Mouse (Mus musculus): ENCODE measurements at regions not wholly inside any gene's neighbourhood (a gene's known extent, or its start where the extent isn't known, plus 50 kb on each side); places are given as distances from the start of the nearest gene placed in this dataset.
A peak's percentile ranks its signal among the peaks of the same experiment; 100 is the strongest.

DNA sequence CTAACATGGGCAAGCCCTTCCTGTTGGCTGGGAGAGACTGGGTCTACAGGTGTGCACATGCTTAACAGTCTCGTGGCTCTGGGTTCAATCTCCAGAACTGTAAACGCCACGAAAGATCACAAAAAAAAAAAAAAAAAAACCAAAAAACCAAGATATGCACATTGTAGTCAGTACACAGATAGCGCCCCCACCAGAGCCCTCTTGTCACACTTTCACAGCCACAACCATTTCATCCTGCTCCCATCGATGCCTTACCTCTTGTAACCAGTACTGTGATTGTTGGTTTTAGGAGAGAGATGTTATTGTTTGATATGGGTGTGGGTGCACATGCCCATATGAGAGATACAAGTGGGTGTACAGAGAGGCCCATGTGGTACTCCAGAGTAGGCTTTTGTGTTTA is 154.5 kb downstream of the Tmem17 start:
- no peak for TF ChIP-seq CTCF (IDR thresholded peaks at IDR 0.05; ENCODE audit: extremely low read depth, insufficient read length, insufficient replicate concordance, low read depth, low read length)
- TF ChIP-seq POLR2A (IDR thresholded peaks at IDR 0.05; ENCODE audit: low read depth, low read length), result no peak

GRCm38 (mm10) chr11:22668220-22668619 is 156.3 kb downstream of the Tmem17 start:
- Histone ChIP-seq H3K4me3 (ENCODE audit: low read depth, low read length) (no peak overlapping the region), H3K27me3 (ENCODE audit: control insufficient read depth, insufficient read depth, low read length) (no peaks in the 10 kb centered on the region), H3K27ac (ENCODE audit: insufficient read depth, low read depth, low read length) (no peak overlapping the region), H3K36me3 (ENCODE audit: control insufficient read depth, insufficient read depth, low read length) (no peaks in the 10 kb centered on the region), H3K4me1 (ENCODE audit: control insufficient read depth, insufficient read depth, insufficient read length, low read length) (peaks cover 3% of the 10 kb centered on the region; the same call in 1 of the 2 replicates)
- TF ChIP-seq CTCF (IDR thresholded peaks at IDR 0.05; ENCODE audit: extremely low read depth, insufficient read length, insufficient replicate concordance, low read depth, low read length) (no peak), POLR2A (IDR thresholded peaks at IDR 0.05; ENCODE audit: low read depth, low read length) (no peak)
- WGBS, result 21% methylated on average over 2 of the region's 2 CpGs

More for the DNA sequence above, 154.5 kb downstream of the Tmem17 start:
- H3K36me3 ChIP-seq (ENCODE audit: control insufficient read depth, insufficient read depth, low read length), result no peaks in the 10 kb centered on the region
- WGBS, result 62% methylated on average over 5 of the region's 5 CpGs
- no peaks in the 10 kb centered on the region for H3K27me3 ChIP-seq (ENCODE audit: control insufficient read depth, insufficient read depth, low read length)
- H3K4me3 ChIP-seq (ENCODE audit: low read depth, low read length), result no peak overlapping the region
- no peak overlapping the region for H3K27ac ChIP-seq (ENCODE audit: insufficient read depth, low read depth, low read length)
- peaks cover 7% of the 10 kb centered on the region; the same call in 1 of the 2 replicates for H3K4me1 ChIP-seq (ENCODE audit: control insufficient read depth, insufficient read depth, insufficient read length, low read length)

GRCm38 (mm10) chr11:22669267-22669666 is 157.4 kb downstream of the Tmem17 start:
- Histone ChIP-seq H3K4me3 (ENCODE audit: low read depth, low read length) (no peak overlapping the region), H3K4me1 (ENCODE audit: control insufficient read depth, insufficient read depth, insufficient read length, low read length) (peaks cover 3% of the 10 kb centered on the region; the same call in 1 of the 2 replicates), H3K27me3 (ENCODE audit: control insufficient read depth, insufficient read depth, low read length) (no peaks in the 10 kb centered on the region), H3K27ac (ENCODE audit: insufficient read depth, low read depth, low read length) (no peak overlapping the region), H3K36me3 (ENCODE audit: control insufficient read depth, insufficient read depth, low read length) (no peaks in the 10 kb centered on the region)
- 61% methylated on average over 4 of the region's 4 CpGs for WGBS
- no peak for TF ChIP-seq POLR2A (IDR thresholded peaks at IDR 0.05; ENCODE audit: low read depth, low read length)
- TF ChIP-seq CTCF (IDR thresholded peaks at IDR 0.05; ENCODE audit: extremely low read depth, insufficient read length, insufficient replicate concordance, low read depth, low read length), result no peak

DNA sequence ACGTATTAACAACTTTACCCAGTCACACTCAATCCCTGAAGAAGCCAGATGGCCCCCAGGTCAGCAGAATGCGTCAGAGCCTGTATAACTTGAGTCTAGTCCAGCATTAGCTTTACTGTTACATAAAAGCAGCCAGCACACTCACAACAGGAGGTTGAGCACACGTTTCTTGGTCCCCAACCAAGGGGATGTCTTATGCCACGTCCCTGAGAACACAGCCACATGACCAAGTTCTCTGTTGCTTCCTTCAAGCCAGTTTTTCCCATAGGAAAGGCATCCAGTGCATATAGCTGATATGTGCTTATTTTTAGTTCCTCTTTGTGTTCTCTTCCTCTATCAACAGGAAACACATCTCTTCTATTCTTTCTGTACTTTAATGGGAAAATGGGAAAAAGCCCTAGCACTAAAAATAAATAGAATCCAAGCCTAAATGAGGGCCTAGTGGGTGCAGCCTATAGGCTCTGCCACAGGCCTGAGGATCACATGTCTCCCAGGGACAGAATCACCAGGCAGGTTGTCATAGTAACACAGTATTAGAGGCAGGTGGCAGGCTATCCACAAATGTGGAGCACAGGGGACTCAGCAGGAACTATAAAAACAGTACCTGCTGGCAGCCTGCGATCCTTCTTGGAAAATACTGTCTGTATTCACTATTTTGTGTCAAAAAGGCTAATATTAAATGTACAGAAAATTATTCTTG is 160.1 kb downstream of the Tmem17 start:
- no peaks in the 10 kb centered on the region for H3K36me3 ChIP-seq (ENCODE audit: control insufficient read depth, insufficient read depth, low read length)
- no peak overlapping the region for H3K4me3 ChIP-seq (ENCODE audit: low read depth, low read length)
- no peak overlapping the region for H3K27ac ChIP-seq (ENCODE audit: insufficient read depth, low read depth, low read length)
- TF ChIP-seq CTCF (IDR thresholded peaks at IDR 0.05; ENCODE audit: extremely low read depth, insufficient read length, insufficient replicate concordance, low read depth, low read length), result no peak
- TF ChIP-seq POLR2A (IDR thresholded peaks at IDR 0.05; ENCODE audit: low read depth, low read length), result no peak
- H3K4me1 ChIP-seq (ENCODE audit: control insufficient read depth, insufficient read depth, insufficient read length, low read length), result no peaks in the 10 kb centered on the region
- no peaks in the 10 kb centered on the region for H3K27me3 ChIP-seq (ENCODE audit: control insufficient read depth, insufficient read depth, low read length)
- 67% methylated on average over 5 of the region's 5 CpGs for WGBS

GRCm38 (mm10) chr11:22675047-22675446 is 163.2 kb downstream of the Tmem17 start:
- no peak overlapping the region for H3K4me3 ChIP-seq (ENCODE audit: low read depth, low read length)
- no peaks in the 10 kb centered on the region for H3K4me1 ChIP-seq (ENCODE audit: control insufficient read depth, insufficient read depth, insufficient read length, low read length)
- H3K27me3 ChIP-seq (ENCODE audit: control insufficient read depth, insufficient read depth, low read length), result no peaks in the 10 kb centered on the region
- no peaks in the 10 kb centered on the region for H3K36me3 ChIP-seq (ENCODE audit: control insufficient read depth, insufficient read depth, low read length)
- no peak overlapping the region for H3K27ac ChIP-seq (ENCODE audit: insufficient read depth, low read depth, low read length)
- WGBS, result 75% methylated on average over 3 of the region's 3 CpGs
- TF ChIP-seq CTCF (IDR thresholded peaks at IDR 0.05; ENCODE audit: extremely low read depth, insufficient read length, insufficient replicate concordance, low read depth, low read length), result no peak
- no peak for TF ChIP-seq POLR2A (IDR thresholded peaks at IDR 0.05; ENCODE audit: low read depth, low read length)

DNA sequence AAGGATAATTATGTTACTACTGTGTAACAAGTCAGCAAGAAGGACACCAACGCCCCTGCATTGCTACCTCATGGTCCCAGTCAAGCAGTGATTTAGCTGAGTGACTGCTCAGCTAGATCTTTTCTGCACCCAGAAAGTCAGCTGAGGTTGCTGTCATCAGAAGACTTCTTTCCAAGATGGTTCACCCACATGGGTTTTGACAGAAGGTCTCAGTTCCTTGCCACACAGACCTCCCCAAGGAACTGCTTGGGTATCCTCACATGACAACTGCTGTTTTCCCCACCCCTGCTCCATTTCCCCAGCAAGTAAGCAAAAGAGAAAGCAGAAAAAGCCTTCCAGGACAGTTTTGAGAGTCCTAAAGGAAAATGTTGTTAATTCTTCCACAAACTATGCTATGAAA is 163.9 kb downstream of the Tmem17 start:
- WGBS, result 80% methylated on average over 1 of the region's 1 CpGs

GRCm38 (mm10) chr11:22677337-22677736 is 165.4 kb downstream of the Tmem17 start:
- no peak overlapping the region for H3K27ac ChIP-seq (ENCODE audit: insufficient read depth, low read depth, low read length)
- H3K4me3 ChIP-seq (ENCODE audit: low read depth, low read length), result no peak overlapping the region
- no peaks in the 10 kb centered on the region for H3K36me3 ChIP-seq (ENCODE audit: control insufficient read depth, insufficient read depth, low read length)
- TF ChIP-seq POLR2A (IDR thresholded peaks at IDR 0.05; ENCODE audit: low read depth, low read length) (no peak), CTCF (IDR thresholded peaks at IDR 0.05; ENCODE audit: extremely low read depth, insufficient read length, insufficient replicate concordance, low read depth, low read length) (peak; percentile 34; the same call in 1 of the 2 replicates)
- H3K27me3 ChIP-seq (ENCODE audit: control insufficient read depth, insufficient read depth, low read length), result no peaks in the 10 kb centered on the region
- no peaks in the 10 kb centered on the region for H3K4me1 ChIP-seq (ENCODE audit: control insufficient read depth, insufficient read depth, insufficient read length, low read length)
- WGBS, result 32% methylated on average over 2 of the region's 2 CpGs

More for the DNA sequence above, 163.9 kb downstream of the Tmem17 start:
- no peak for TF ChIP-seq CTCF (IDR thresholded peaks at IDR 0.05; ENCODE audit: extremely low read depth, insufficient read length, insufficient replicate concordance, low read depth, low read length)
- no peak for TF ChIP-seq POLR2A (IDR thresholded peaks at IDR 0.05; ENCODE audit: low read depth, low read length)
- Histone ChIP-seq H3K27ac (ENCODE audit: insufficient read depth, low read depth, low read length) (no peak overlapping the region), H3K36me3 (ENCODE audit: control insufficient read depth, insufficient read depth, low read length) (no peaks in the 10 kb centered on the region), H3K27me3 (ENCODE audit: control insufficient read depth, insufficient read depth, low read length) (no peaks in the 10 kb centered on the region), H3K4me3 (ENCODE audit: low read depth, low read length) (no peak overlapping the region), H3K4me1 (ENCODE audit: control insufficient read depth, insufficient read depth, insufficient read length, low read length) (no peaks in the 10 kb centered on the region)
